Mouse (Mus musculus): ENCODE results near the gene Asprv1. TPM values are rescaled to one million over a fixed set of nuclear protein-coding genes. Genes with fewer than 3 reads are reported as not detected.

Asprv1 gene
- total RNA-seq, 2 experiments from 2014 or later, result not detected

- no peak for DNase-seq (ENCODE audit: low spot score)
These were observed 37.8 kb downstream of the Asprv1 start for GRCm38 (mm10) chr6:86665560-86666307.

- DNase-seq (ENCODE audit: low spot score), result no peak
These were observed 39.1 kb downstream of the Asprv1 start for GRCm38 (mm10) chr6:86667061-86667460.

- no peak for DNase-seq (ENCODE audit: low spot score)
These were observed 40.7 kb downstream of the Asprv1 start, which contains the start of gene Mxd1 for GRCm38 (mm10) chr6:86668580-86669239. Gene Mxd1, minus strand, starts transcription at chr6:86669161.

- DNase-seq (ENCODE audit: low spot score), result peak; percentile 100
These were observed 41.3 kb downstream of the Asprv1 start for GRCm38 (mm10) chr6:86669240-86669727.

- DNase-seq (ENCODE audit: low spot score), result peak; percentile 81
These were observed 42.9 kb downstream of the Asprv1 start for GRCm38 (mm10) chr6:86670873-86671272.

GRCm38 (mm10) chr6:86678341-86678740 lies 50.4 kb downstream of the Asprv1 start:
- DNase-seq (ENCODE audit: low spot score), result no peak

Other genes with a start within 250 kb of the Asprv1 start
- 10 to 100 TPM; 50.6 to 54.0 TPM for gene Pcyox1, start 231.0 kb upstream of the Asprv1 start, total RNA-seq (2021)
- gene Tia1, start 223.9 kb upstream of the Asprv1 start, total RNA-seq (2021), result 10 to 100 TPM; 19.2 to 20.9 TPM
- not detected for gene Gm44790, start 201.5 kb upstream of the Asprv1 start, total RNA-seq (2021)
- gene C87436, start 189.8 kb upstream of the Asprv1 start, total RNA-seq (2021), result 1 to 10 TPM; 9.2 to 10.0 TPM
- 100 to 1,000 TPM; 114 to 128 TPM for gene Pcbp1, start 101.8 kb upstream of the Asprv1 start, total RNA-seq (2021)
- 1 to 10 TPM; 2.6 TPM for gene Mxd1, start 41.0 kb downstream of the Asprv1 start, total RNA-seq (2021)
- gene Snrnp27, start 56.4 kb downstream of the Asprv1 start, total RNA-seq (2021), result 10 to 100 TPM; 77.6 to 78.6 TPM
- 1 to 10 TPM; 1.9 to 2.2 TPM for gene Gmcl1, start 105.2 kb downstream of the Asprv1 start, total RNA-seq (2021)
- gene Anxa4, start 165.4 kb downstream of the Asprv1 start, total RNA-seq (2021), result 10 to 100 TPM; 14.6 to 28.1 TPM
- gene Aak1, start 221.4 kb downstream of the Asprv1 start, total RNA-seq (2021), result 10 to 100 TPM; 30.5 to 46.5 TPM

Data from gastrocnemius, adult 18-20 months (tissue).